Mouse (Mus musculus) C2C12 (cell line): Measurements from ENCODE around the gene Tspan9.

Source experiments
- CTCF ChIP-seq: IDR thresholded peaks from one replicate; pipeline ENCODE4 v1.5.1; 2011; ENCODE audit not compliant: control insufficient read depth, insufficient read depth, insufficient read length
- MAX ChIP-seq: IDR thresholded peaks from one replicate; pipeline ENCODE4 v1.6.1; 2011; ENCODE audit warnings: mild to moderate bottlenecking, control low read depth
- MYOG ChIP-seq: IDR thresholded peaks from one replicate; pipeline ENCODE4 v1.6.1; 2011; ENCODE audit not compliant: control insufficient read depth, insufficient read length; ENCODE audit errors: extremely low read depth

- no peak for TF ChIP-seq CTCF
- no peak for TF ChIP-seq MYOG
- TF ChIP-seq MAX, result no peak
Measured at GRCm38 (mm10) chr6:128112605-128113004, 30.8 kb downstream of the Tspan9 start.
